Mouse (Mus musculus) adrenal gland, postnatal 25 days (tissue): ENCODE measurements at regions not wholly inside any gene's neighbourhood (a gene's known extent, or its start where the extent isn't known, plus 50 kb on each side); places are given as distances from the start of the nearest gene placed in this dataset.

Experiments used
- DNase-seq: peaks from one replicate; pipeline ENCODE4 v3.0.0; 2021; ENCODE audit warnings: mixed read lengths

GRCm38 (mm10) chr2:9443103-9443502, 437.9 kb upstream of the 4930412O13Rik start:
- DNase-seq = no peak

DNA sequence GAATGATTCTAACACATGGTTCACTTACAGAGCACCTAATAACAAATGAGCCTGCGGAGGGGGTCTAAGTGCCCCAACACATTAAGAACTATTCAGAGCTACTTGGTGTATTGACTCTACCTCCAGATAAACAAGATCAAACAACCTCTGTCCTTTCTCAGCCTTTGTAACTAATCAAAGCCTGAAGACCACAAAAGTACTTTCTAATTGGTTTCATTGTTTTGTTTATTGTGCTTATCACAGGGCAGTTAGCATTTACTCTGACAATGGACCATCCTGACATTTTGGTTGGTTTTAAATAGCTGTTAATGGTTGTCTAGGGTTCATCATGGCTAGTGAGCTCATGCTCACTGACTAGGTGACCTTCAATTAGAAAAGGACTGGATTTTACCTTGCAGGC, 435.2 kb upstream of the 4930412O13Rik start:
- DNase-seq = no peak

- no peak for DNase-seq
Observed at GRCm38 (mm10) chr2:9464413-9464812, 416.6 kb upstream of the 4930412O13Rik start.

DNA sequence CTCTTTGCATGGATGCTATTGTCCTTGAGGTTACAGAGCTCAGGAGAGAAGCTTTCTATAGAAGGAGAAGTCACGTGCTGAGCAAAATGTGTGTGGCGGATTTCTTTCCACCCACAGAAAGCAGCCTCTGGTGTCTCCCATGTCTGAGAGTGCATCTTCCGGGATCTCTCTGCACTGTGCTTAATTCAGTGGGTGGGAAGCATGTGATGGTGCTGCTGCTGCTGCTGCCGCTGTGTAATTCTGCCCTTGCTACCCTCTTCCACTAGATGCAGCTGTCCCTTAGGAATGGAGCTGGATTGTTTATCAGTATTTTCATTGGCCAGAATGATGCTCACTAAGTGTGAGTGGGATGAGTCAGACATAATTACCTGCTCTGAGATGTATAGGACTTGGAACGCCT, 416.2 kb upstream of the 4930412O13Rik start:
- DNase-seq = no peak

DNA sequence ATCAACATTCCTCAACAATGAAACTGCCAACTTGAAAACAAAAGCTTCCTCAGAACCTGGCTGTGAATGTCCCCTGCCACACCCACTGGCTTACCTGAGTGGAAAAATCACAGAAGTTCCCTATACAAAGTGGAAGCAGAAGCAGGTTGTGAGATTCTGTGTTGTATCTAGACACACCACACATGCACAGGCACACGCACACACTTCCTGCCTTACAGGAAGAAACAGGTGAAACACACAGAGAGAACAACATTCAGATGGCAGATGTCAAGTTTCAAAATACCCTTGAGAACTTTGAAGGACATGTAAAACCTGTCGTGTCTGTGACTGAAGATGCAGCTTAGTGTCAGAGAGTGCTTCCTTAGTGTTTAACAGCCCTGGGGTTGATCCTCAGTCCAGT, 413.5 kb upstream of the 4930412O13Rik start:
- no peak for DNase-seq

DNA sequence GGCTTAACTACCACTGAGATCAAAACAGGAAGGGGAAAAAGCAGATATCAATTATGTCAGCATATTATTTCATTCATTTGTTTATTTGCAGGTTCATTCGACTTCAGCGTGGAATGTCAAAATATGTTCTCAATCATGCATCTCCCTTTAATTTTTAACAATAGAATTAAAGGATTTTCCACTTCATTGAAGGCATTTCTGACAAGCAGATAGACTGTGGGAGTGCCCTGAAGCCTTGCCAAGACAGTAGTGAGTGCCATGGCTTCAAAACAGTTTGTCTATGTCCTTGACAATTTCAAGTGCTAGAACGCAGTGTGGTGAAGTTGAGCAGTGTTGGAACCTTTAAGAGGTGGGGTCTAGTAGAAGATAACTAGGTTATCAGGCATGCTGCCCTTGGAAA, 412.4 kb upstream of the 4930412O13Rik start:
- DNase-seq = no peak

- no peak for DNase-seq
Observed at GRCm38 (mm10) chr2:9481678-9482345, 399.2 kb upstream of the 4930412O13Rik start.

- no peak for DNase-seq
Observed at GRCm38 (mm10) chr2:9487381-9487914, 393.6 kb upstream of the 4930412O13Rik start.

DNA sequence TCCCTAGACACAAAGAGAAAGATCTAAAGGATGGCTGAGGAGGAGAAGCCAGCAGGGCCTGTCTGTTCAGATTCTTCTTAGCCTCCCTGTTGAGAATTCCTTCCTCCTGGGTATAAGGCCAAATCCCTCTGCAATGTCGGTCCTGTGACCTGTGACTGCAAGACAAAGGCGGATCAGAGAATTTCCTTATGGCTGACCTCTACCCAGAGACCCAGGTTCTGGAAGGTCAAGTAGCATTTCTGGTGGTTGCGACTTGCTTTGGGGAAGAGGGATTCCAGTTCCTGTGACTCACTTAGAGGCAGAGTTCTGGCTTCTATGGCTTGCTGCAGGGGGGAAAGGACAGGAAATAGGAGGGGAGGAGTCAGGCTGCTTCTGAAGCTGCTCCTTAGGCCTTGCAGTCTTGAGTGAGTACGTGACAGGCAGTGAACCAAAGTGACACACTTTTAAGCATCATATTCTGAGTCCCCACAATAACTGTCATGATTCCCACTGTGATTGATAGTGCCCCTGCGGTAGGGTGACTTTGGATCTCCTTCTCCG, 387.4 kb upstream of the 4930412O13Rik start:
- no peak for DNase-seq

GRCm38 (mm10) chr2:9520045-9520444, 361.0 kb upstream of the 4930412O13Rik start:
- no peak for DNase-seq

- no peak for DNase-seq
Observed at GRCm38 (mm10) chr2:9525910-9526309, 355.1 kb upstream of the 4930412O13Rik start.

DNA sequence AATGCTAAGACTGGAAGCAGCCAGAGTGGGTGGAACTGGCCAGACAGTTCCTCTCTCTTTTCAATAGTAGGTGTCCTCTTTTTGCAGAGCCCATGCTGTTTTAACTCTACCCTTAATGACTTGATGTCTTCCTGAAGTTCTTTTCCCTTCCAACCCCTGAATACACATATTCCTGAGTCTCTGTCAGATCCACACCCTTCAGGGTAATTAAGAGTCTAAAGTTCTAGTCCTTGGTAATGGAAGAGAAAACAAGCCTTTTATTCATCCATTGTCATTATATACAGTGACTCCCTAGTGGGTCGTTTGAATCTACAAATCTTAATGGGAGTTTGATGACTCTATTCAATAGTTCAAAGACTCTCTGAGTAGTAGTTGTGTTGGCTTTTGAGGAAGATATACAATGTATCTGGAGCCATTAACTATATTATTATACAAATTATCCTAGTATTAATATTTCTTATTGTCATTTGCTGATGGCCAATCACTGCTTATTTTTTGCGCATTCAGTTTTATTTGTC, 345.9 kb upstream of the 4930412O13Rik start:
- no peak for DNase-seq

- DNase-seq = no peak
Observed at GRCm38 (mm10) chr2:9547771-9548590, 333.1 kb upstream of the 4930412O13Rik start.

DNA sequence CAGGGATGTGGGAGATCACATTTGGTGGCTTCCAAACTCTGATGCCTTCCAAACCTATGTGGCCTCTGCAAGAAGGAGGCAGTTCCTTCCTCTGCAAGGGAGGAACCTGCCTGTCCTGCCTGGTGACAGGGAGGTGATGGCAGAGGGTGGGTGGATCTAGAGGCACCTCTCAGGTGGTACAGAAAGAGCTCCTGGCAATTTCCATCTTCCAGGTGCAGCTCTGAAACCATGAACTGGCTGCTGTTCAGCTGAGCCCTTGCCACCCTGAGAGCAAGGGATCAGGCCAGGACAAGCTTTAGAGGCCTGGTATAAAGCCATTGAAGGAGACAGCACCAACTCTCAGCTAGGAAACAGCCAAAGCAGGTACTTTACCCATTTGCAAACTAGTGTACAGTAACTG, 327.7 kb upstream of the 4930412O13Rik start:
- DNase-seq = no peak

GRCm38 (mm10) chr2:9564487-9565043, 316.5 kb upstream of the 4930412O13Rik start:
- no peak for DNase-seq

DNA sequence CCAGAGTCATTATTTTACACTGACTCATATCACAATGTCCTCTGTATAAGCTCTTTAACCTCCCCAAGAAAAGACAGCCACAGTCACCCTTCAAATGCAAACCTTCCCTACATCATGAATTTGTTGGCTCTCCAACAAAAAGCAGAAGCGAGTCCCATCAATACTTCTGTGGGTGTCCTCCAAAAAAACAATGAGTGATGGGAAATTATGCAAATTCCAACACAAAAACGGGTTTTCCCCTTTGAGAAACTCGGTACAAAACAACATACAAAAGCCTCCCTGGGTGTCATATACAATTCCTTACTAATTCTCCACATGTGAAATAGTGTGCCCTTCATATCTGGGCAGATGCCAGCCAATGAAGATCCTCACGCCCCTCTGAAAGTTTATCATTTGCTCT, 311.8 kb upstream of the 4930412O13Rik start:
- no peak for DNase-seq

DNA sequence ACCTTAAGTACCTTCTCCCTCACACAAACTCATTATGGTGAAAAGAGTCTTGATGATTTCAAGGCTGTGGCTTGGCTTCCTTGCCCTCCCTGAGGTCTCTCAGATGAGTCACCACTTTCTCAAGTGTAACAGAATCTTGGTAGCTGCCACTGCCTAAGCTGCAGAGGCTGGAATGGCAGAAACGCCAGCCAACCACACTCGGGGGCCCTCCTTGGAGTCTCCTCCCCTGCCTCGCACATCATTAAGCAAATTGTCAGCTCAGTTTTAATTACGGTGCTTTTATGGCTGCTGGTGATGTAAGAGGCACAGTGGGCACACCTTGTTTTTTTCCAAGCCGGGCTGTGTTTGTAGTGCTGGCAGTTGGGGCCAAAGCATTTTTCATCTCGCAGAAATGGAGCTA, 306.9 kb upstream of the 4930412O13Rik start:
- DNase-seq = no peak

GRCm38 (mm10) chr2:9574651-9575050, 306.4 kb upstream of the 4930412O13Rik start:
- DNase-seq = no peak

DNA sequence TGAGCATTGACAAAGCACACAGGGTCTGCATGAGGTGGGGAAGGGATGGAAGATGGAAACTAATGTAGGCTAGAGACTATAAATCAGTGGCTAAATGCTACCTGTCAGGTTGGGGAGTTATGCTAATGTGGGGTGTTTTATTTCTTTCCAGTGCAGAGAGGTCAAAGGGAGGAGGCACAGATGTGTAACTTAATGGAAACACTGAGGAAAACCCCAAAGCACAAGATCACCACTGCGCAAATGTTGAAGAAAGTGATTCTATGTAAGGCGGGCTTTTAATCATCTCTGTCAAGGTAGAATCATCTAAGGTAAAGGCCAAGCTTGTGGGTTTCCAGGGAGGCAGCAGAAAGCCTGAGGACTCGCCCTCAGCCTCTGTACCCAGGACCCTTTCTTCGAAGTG, 303.2 kb upstream of the 4930412O13Rik start:
- no peak for DNase-seq

DNA sequence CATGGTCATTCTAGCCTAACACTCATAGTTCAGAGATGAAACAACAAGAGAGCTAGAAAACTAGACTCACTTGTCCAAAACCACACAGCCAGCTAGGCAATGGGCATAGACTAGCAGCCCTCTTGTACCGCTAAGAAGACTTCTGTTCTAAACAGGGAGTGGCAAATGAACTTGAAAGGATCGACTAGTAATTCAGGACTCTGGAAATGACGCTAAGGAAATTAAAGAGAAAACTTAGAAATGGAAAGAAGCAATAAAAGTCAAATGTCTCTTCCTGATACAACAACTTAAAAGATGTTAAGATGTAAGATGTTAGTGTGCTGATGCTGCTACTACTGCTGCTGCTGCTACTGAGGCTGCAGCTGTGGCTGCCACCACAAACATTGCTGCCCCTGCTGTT, 293.7 kb upstream of the 4930412O13Rik start:
- DNase-seq = no peak

- DNase-seq = no peak
Observed at GRCm38 (mm10) chr2:9589200-9589599, 291.9 kb upstream of the 4930412O13Rik start.

DNA sequence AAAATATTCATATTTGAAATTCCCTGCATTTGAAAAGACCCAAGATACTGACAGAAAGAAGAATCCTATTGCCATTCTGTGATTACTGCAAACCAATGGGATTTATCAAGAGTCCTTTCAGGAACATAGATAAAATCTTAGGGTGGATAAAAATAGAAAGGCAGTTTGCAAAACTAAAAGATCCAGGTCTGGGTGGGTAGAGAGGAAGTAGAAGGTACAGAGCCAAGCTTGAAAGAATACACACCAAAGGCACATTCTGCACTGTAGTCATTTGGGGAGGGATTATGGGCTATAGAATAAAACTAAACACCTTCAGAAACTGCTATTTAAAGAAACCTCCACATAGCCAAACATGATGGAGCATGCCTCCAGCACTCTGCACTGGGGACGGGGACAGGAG, 288.5 kb upstream of the 4930412O13Rik start:
- no peak for DNase-seq

DNA sequence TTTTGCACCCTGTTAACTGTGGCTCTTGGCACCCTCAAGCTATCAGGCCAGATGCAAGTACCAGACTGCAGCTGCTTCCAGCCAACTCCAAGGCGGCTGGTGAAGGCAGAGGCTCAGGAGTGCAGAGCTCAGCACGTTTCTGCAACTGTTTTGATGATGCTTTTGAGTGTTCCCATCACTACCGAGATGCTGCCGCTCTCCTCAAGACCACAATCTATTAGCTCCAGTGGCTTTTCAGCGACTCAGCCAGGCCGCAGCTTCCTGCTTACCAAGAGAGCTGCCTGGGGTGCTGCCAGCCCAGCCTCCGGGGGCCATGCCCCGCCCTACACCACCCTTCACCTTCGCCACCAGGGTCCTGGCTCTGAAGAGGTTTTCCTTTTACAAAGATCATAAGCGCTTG, 287.1 kb upstream of the 4930412O13Rik start:
- DNase-seq = no peak
